Mouse (Mus musculus): ENCODE measurements around the gene Sox3.
A peak's percentile ranks its signal among the peaks of the same experiment; 100 is the strongest.

The Sox3 gene

DNA sequence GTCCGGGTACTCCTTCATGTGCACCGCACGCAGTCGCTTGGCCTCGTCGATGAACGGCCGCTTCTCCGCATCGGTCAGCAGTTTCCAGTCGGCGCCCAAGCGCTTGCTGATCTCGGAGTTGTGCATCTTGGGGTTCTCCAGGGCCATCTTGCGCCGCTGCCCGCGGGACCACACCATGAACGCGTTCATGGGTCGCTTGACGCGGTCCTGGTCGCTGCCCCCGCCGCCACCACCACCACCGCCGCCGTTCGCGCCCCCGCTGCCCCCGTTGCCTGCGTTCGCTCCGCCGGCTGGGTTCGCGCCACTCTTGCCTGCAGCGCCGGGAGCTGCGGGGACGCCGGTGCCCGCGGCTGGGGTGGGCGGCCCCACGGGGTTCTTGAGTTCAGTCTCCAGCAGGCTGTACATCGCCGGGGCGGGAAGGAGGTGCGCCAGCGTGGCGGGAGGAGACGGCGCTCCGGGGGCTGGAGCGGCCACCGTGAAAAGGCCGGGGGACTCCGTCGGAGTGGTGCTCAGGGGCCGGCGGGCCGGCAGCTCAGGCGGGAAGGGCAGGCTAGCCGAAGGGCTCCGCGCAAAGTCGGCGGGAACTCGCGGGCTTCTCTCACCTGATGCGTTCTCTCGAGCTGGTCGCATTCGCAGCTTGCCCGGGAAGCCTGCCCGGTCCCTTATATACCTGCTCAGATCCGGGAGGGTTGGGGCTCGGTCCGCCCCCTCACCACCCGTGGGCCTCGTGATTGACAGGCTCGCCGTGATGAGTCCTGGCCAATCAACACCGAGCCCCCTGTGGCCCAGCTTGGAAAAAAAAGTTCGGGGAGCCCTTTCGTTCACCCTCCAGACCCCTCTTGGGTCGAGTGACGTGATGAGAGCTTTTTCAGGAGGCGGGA, at the start of gene Sox3:
Gene Sox3, minus strand, starts transcription at position 630 of the 881 bp plus-strand sequence.
- no peak for DNase-seq

DNA sequence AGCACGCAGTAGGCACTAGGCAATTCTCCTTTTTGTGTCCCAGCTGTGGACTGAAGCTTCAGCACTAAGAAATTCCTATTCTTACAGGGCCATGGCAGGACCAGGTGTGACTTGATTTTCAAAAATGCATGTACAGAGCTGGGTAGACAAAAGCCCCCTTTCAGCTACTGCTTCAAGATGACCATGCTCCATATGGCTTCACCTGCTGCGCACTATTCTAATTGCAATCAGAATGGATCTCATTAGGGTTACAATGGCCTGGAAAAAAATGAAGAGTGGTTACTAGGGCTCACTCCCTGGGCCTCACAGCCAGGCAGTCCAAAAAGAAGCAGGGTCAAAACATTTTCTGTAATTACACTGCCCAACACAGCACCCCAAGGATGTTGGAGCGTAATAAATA, 47.0 kb upstream of the Sox3 start:
- DNase-seq = no peak

DNA sequence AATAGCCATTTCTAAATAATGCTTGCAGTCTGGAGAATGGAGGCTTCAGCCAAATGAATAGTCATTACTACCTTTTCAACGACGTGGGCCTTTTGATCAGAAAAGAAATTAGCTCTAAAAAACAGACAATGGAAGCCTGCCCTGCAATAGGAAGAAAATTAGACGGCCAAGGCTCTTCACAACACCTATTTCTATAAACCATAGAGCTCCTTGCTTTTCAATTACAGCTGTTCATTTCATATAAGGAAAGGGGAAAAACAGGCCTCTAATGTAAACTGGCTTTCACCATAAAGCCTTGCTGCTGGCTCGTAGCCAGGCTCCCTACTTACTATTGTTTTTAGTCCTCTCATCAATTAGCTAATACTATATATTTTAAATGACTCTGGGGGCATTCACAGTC, 6.3 kb upstream of the Sox3 start:
- DNase-seq = no peak

DNA sequence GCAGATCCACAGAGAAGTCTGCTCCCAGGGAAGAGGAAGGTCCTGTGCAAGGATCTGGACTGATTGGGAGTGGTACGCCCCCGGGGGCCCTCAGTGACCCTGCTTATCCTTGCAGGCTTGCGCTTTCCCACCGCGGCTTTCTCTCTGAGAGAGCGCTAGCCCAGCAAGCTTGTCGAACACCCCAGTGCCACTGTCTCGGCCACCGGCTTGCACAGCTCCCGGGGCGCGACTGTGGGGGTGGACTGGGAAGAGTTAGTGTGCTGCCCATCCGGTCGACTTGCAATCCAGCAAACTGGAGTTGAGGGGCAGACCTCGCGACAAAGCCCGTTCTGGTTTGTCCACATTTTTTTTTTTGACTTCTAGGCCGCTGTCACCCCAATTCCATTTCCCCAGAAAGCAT, 5.4 kb upstream of the Sox3 start:
- no peak for DNase-seq

DNA sequence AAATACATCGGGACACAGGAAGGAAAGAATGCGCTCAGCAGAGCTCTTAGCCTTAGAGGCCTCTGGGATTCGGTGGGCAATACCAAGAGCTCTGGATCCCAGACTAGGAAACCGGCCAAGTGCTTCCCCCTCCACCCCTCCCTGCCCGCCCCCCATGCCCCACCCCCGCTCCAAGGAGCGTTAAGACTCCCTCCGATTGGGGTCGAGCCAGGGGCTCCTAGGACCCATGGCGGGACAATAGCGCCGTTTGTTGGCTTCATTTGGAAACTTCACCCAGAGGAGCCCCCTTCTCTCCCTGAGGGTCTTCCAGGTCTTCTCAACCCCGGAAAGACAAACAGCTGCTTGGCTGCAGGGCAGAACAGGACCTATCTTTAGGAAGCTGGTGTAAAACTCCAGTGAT, 3.1 kb upstream of the Sox3 start:
- DNase-seq = no peak

DNA sequence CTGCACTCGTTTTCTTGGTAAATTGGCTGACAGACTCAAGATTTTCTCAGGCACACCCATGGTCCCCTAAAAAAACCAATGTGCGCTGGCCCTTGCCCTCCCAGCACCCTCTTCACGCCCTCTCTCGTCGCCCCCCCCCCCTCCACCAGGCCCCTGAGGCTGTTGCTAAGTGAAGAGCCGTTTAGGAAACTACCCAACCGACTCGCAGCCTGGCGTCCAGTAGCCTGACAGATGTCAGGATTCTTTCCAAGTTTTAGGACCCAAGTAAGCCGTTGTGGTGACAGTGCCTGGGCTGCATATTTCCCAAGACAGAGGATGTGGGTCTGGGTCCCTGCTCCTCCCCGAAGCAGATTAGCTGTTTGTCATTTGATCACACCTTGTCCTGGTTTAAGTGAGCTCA, 2.2 kb upstream of the Sox3 start:
- no peak for DNase-seq

DNA sequence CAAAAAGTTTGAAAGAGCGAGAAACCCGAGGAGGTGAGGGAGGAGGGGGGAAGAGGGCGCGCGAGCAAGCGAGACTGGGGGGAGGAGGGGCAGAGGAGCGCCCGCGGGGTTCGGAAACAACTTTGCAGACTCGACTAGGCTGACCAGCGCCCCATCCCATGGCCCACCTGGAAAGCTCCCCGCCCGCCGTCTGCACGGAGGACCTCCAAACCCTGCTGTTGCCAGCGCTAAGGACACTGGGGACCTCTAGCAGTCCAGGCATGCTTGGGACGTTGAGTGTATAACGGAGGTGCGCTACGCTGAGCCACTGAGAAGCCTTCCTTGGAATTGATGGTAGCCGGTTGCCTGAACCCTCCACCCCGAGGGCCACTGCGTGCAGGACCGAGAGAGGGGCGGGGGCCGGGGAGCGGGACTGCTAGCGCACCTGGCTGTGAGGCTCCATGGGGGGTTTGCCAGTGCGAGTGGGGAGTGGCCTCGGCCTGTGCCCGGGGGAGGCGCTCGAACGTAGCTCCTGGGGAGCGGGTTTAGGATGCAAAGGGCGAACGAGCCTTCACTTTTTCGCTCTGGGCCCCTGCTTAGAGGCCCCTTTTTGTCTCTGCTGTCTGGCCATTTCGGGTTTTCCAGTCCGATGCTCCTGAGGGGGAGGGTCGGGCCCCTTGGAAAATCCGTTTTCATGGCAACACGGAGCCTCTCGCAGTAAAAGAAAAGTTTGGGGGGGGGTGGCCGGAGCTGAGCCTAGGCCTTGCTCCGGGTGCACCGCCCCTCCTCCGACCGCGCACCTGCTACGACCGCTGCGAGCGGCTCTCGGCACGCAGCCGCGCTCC, 702 bp upstream of the Sox3 start:
- DNase-seq = no peak

DNA sequence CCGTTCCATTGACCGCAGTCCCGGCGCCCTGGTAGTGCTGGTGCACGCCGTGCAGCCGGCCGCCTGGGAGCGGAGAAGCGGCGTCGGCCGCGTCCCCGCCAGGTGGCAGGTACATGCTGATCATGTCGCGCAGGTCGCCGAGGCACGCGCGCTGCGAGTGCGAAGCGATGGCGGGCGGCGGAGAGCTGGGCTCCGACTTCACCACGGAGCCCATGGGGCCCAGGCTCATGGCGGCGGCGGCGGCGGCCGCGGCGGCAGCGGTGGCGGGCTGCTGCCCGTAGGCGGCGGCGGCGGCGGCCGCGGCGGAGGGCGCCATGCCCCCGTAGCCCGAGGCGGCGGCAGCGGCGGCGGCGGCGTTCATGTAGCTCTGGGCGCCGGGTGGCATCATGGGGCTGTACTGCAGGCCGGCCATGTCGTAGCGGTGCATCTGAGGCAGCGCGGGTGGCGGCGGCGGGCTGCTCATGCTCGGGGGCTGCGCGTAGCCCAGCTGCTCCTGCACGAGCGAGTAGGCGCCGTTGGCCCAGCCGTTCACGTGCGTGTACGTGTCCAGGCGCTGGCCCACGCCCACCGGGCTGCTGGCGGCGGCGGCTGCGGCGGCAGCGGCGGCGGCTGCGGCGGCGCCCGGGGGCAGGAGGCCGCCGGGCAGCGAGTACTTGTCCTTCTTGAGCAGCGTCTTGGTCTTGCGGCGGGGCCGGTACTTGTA, 981 bp downstream of the Sox3 start:
- peak; percentile 5 for DNase-seq

DNA sequence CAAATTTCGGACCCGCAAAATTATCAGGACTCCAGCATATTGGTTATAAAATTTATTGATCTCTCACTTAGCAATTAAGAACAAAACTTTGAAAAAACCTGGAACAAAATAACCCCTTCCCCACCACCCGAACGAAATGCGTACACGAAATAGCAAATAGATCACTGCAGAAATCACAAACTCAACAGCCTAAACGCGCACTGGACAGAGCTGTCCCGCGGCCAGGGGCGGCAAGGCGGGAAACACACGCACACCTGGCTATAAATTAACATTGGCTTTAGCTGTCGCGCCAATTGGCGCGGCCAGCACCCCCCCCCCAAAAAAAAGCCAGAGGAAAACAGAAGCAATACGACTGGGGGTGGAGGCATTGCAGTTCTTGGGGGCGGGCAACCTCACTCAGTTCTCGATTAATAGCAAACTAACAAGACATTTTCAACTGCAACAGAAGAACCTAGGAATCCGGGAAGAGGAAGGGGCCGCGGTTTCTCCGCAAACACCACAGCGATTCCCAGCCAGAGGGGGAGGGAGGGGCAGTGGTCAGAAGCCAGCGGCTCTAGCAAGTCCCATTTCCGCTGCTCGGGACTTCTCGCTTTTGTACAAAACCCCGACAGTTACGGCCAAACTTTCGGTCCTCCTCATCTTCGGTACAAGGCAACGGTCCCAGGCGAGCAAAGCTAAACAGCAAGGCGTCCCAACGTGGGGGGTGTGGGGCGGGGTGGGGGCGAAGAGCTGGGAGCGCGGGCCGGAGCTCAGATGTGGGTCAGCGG, 1.7 kb downstream of the Sox3 start:
- no peak for DNase-seq

DNA sequence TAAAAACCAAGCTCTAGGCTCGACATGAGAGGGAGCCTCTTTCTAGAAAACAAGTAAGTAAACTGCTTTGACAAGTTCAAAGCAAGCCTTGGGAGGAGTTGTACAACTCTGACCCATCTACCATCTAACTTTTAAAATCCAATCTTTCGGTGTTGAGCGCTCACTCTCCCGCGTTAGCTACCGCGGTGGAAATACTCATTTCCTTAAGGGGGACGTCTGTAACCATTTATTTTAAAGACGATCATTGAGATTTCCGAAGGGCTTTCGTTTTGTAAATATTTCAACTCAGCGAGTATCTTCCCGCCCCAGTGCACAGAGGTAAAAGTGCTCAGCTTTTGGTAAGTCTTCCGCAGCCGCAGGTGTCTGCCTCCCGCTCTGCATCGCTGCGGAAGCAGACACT, 2.6 kb downstream of the Sox3 start:
- no peak for DNase-seq

DNA sequence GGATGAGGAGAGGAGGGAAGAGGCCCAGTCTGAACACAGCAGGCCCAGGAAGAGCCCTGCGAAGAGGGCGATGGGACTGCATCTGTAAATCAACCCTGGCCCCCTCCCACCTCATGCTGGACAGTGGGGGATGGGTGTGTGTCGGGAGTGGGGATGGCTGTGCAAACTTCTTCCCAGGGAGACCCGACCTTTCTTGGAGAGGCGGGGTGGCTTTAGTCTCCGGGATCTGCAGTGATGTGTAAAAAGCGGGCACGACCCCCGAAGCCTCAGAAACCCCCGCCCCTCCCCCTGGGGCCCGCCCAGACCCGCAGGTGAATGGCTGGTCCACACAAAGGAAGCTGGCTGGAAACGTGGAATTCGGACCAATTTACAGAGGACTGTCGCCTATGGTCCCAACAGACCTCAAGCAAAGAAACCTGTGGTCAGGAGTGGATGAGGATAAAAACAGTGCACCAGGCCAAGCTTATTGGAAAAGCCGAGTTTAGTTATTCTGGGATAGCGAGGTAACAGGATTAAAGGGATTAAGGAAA, 3.2 kb downstream of the Sox3 start:
- no peak for DNase-seq
